Mouse (Mus musculus) CD4-positive helper T cell, adult 2 months (primary cell): ENCODE results near the gene Prss12.

Experiments used
- DNase-seq: peaks from one replicate; pipeline ENCODE4 v3.0.0-alpha.2; 2012; ENCODE audit warnings: low read depth, missing footprints, low spot score

The Prss12 gene

GRCm38 (mm10) chr3:123527806-123528507, 81.2 kb downstream of the Prss12 start:
- no peak for DNase-seq

DNA sequence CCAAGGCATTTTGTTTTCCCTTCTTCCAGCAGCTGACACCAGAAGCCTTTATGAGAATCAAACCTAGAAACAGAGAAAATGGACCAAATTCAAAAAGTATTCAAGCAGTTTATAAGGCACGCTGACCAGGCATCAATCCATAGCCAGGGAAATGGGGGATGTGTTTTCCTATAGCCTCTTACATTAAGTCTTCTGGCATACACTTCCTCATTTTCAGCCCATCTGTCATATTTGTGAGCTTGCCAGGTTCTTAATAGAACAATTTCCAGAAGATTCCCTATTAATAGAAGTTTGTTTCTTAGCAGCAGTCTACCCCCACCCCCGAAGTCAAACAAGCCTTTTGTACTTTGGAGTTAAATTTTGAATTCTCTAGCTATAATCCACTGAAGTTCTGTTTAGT, 84.4 kb downstream of the Prss12 start:
- DNase-seq = no peak

DNA sequence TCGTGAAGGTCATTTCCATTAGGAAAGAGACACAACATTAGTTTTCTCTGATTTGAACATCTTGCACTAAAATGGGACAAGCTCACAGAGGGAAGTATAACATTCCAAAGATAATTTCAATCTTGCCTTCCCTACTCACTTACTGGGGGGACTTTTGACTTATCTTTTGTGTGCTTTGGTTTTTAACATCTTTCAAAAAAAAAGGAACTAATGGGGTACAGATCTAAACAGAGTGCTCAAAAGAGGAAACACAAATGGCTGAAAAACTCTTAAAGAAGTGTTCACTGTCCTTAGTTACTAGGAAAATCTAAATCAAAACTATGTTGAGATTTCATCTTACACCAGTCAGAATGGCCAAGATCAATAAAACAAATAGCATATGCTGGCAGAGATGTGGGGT, 90.6 kb downstream of the Prss12 start:
- no peak for DNase-seq

DNA sequence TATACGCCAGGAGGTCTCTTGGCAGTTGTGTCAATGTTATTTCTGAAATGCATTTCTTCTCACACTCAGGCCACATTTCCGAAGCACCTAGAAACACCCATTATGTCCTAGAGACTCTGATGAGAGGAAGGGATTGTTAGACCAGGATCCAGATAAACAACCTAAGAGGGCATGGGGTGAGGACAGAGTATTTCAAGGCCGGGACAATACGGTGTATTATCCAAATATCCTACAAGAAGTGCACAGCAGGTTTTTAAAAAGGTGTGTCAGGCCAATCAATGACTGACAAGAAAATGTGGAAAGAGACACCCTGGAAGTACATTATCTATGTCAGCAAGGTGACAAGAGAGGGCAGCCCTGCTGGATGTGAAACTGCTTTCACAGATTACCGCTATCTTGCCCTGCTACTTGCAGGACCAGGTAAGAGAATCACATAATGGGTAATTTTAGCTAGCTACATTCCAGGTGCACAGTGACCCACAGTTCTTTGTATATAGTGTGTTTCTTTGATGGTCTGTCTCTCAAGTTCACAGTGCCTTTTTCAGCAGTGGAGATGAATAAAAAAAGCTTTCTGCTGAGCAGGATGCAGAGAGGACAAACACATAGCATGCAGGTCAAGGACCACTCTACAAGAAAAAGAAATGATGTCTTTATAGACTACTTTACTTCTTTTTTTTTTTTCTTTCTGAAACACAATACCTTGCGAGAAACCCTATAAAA, 97.0 kb downstream of the Prss12 start:
- no peak for DNase-seq

DNA sequence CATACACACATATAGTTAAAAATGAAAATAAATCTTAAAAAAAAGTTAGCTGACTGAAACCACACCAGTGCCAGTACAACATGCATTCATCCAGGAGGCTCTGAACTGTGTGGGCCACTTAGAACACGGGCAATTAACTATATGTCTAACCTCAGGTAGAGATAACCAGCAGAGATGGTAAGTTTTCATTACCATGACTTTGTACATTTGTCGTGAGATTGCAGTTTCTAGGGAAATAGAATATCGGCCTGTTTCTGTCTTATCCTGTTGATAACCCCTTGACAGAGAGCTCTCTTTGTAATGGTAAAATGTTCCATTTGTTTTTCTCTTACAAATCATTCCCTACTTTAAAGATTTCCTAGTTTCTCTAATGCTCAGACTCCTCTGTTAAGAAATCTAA, 103.8 kb downstream of the Prss12 start:
- no peak for DNase-seq

GRCm38 (mm10) chr3:123553872-123554271, 107.2 kb downstream of the Prss12 start:
- no peak for DNase-seq

DNA sequence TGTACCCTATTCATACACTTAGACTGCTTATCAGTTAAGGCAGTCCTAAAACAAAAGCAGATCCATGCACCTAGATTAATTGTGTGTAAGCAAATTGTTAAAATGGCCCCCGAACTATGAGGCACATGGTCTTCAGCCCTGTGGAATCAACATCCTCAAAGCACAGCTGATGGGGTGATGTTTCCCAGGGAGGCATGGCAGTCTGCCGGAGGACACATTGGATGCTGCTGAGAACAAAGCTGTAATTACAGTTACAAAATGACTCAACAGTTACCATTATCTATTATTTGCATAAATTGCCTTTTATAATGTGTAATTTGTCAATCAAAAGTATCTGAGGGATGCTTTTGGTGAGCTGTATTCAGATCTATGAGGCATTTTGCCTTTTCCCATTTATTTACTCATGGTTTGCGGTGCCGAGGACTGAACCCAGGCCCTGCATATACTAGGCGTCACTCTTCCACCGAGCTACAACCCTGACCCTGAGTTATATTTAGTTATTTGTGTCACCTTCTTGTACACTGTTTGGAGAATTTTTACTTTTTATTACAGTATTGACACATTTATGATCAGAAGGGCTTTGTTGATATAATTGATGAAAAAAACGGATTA, 108.6 kb downstream of the Prss12 start:
- DNase-seq = no peak
